ENCODE assay signal across 27 mouse cellular contexts in genomic region chr17:10806692-10807091, GRCm38 (mm10). TPM values are rescaled to one million over a fixed set of nuclear protein-coding genes. Genes with fewer than 3 reads are reported as not detected.
A peak's percentile ranks its signal among the peaks of the same experiment; 100 is the strongest.
DNase-seq lines count a peak whose midpoint lies in the region; ATAC-seq and TF ChIP-seq lines count a peak whose summit lies in the region.
"Had no signal": no experiment of that assay in that cellular context is flagged by ENCODE, and none has a peak within 500 bp of the region (broad histone marks: within the 10 kb centered on the region; RNA-seq: fewer than 3 reads in every experiment).

No protein-coding gene starts in this region.

- TF ChIP-seq CTCF in hindbrain, postnatal 0 days (IDR thresholded peaks at IDR 0.05; ENCODE audit: low read depth), result no peak
- TF ChIP-seq CTCF in midbrain, postnatal 0 days (IDR thresholded peaks at IDR 0.05), result no peak
- TF ChIP-seq CTCF in gastrocnemius, adult 2 months (IDR thresholded peaks at IDR 0.05), result no peak

- no peaks in the 10 kb centered on the region for H3K9me3 ChIP-seq in hindbrain, postnatal 0 days (ENCODE audit: low read length)
- no peaks in the 10 kb centered on the region for H3K9me3 ChIP-seq in hindbrain, embryonic 14.5 days (ENCODE audit: control insufficient read depth, low read length)
- H3K9me3 ChIP-seq in midbrain, postnatal 0 days (ENCODE audit: low read length), result no peaks in the 10 kb centered on the region
- no peaks in the 10 kb centered on the region for H3K9me3 ChIP-seq in midbrain, embryonic 10.5 days (replicated peaks)
- H3K9me3 ChIP-seq: embryonic facial prominence, embryonic 12.5 days; forebrain, embryonic 12.5 days; forebrain, embryonic 15.5 days; G1E; heart, embryonic 10.5 days; heart, embryonic 13.5 days; hindbrain, embryonic 15.5 days; intestine, embryonic 15.5 days had no signal

- no peak overlapping the region for H3K4me3 ChIP-seq in hindbrain, postnatal 0 days (ENCODE audit: low read length)
- no peak overlapping the region for H3K4me3 ChIP-seq in hindbrain, embryonic 14.5 days (replicated peaks; ENCODE audit: low read length)
- H3K4me3 ChIP-seq in midbrain, postnatal 0 days (ENCODE audit: low read depth, low read length), result no peak overlapping the region
- H3K4me3 ChIP-seq in midbrain, embryonic 10.5 days, result no peak overlapping the region
- H3K4me3 ChIP-seq in gastrocnemius, adult 2 months, result no peak overlapping the region
- H3K4me3 ChIP-seq: embryonic facial prominence, embryonic 12.5 days; erythroblast, embryonic 14.5 days; forebrain, embryonic 12.5 days; forebrain, embryonic 15.5 days; heart, adult 2 months; heart, embryonic 10.5 days; heart, embryonic 13.5 days; hindbrain, embryonic 15.5 days; intestine, embryonic 15.5 days had no signal

- no peak overlapping the region for H3K27ac ChIP-seq in hindbrain, postnatal 0 days
- no peak overlapping the region for H3K27ac ChIP-seq in hindbrain, embryonic 14.5 days
- no peak overlapping the region for H3K27ac ChIP-seq in midbrain, postnatal 0 days (ENCODE audit: low read depth, low read length)
- no peak overlapping the region for H3K27ac ChIP-seq in midbrain, embryonic 10.5 days (replicated peaks)
- H3K27ac ChIP-seq in gastrocnemius, adult 2 months, result no peak overlapping the region
- H3K27ac ChIP-seq: embryonic facial prominence, embryonic 12.5 days; forebrain, embryonic 12.5 days; heart, adult 2 months; heart, embryonic 10.5 days; heart, embryonic 13.5 days; hindbrain, embryonic 15.5 days; intestine, embryonic 15.5 days had no signal

- no peak overlapping the region for H3K4me2 ChIP-seq in hindbrain, postnatal 0 days (ENCODE audit: low read depth, low read length)
- no peak overlapping the region for H3K4me2 ChIP-seq in hindbrain, embryonic 14.5 days (replicated peaks)
- H3K4me2 ChIP-seq in midbrain, postnatal 0 days (ENCODE audit: low read depth, low read length, poor library complexity, severe bottlenecking), result no peak overlapping the region
- H3K4me2 ChIP-seq: embryonic facial prominence, embryonic 12.5 days; forebrain, embryonic 12.5 days; forebrain, embryonic 15.5 days; heart, embryonic 13.5 days; hindbrain, embryonic 15.5 days; intestine, embryonic 15.5 days had no signal

- no peaks in the 10 kb centered on the region for H3K36me3 ChIP-seq in hindbrain, postnatal 0 days (ENCODE audit: insufficient read depth, low read length)
- no peaks in the 10 kb centered on the region for H3K36me3 ChIP-seq in hindbrain, embryonic 14.5 days (replicated peaks; ENCODE audit: control insufficient read depth, insufficient read depth)
- H3K36me3 ChIP-seq in midbrain, postnatal 0 days (ENCODE audit: insufficient read depth, low read length), result no peaks in the 10 kb centered on the region
- no peaks in the 10 kb centered on the region for H3K36me3 ChIP-seq in midbrain, embryonic 10.5 days
- H3K36me3 ChIP-seq: embryonic facial prominence, embryonic 12.5 days; forebrain, embryonic 12.5 days; forebrain, embryonic 15.5 days; G1E; heart, embryonic 10.5 days; heart, embryonic 13.5 days; hindbrain, embryonic 15.5 days; intestine, embryonic 15.5 days had no signal

- H3K9ac ChIP-seq in hindbrain, postnatal 0 days (replicated peaks; ENCODE audit: low read length), result no peak overlapping the region
- H3K9ac ChIP-seq in hindbrain, embryonic 14.5 days, result no peak overlapping the region
- no peak overlapping the region for H3K9ac ChIP-seq in midbrain, postnatal 0 days (replicated peaks; ENCODE audit: low read length, poor library complexity, severe bottlenecking)
- H3K9ac ChIP-seq: embryonic facial prominence, embryonic 12.5 days; forebrain, embryonic 12.5 days; forebrain, embryonic 15.5 days; heart, embryonic 13.5 days; hindbrain, embryonic 15.5 days; intestine, embryonic 15.5 days had no signal

- no peak for ATAC-seq in hindbrain, postnatal 0 days
- ATAC-seq in hindbrain, embryonic 14.5 days (ENCODE audit: low FRiP score), result no peak
- no peak for ATAC-seq in midbrain, postnatal 0 days (ENCODE audit: low FRiP score)
- ATAC-seq in CD4-positive, CD25-positive, alpha-beta regulatory T cell, adult 4 months, result no peak
- ATAC-seq: intestine, embryonic 15.5 days; Patski had no signal

- H3K4me1 ChIP-seq in hindbrain, postnatal 0 days (ENCODE audit: insufficient read depth, low read length), result no peaks in the 10 kb centered on the region
- H3K4me1 ChIP-seq in hindbrain, embryonic 14.5 days (replicated peaks; ENCODE audit: control insufficient read depth, insufficient read depth, low read length), result no peaks in the 10 kb centered on the region
- no peaks in the 10 kb centered on the region for H3K4me1 ChIP-seq in midbrain, postnatal 0 days (ENCODE audit: insufficient read depth, low read length)
- no peaks in the 10 kb centered on the region for H3K4me1 ChIP-seq in midbrain, embryonic 10.5 days
- H3K4me1 ChIP-seq: embryonic facial prominence, embryonic 12.5 days; forebrain, embryonic 12.5 days; heart, embryonic 10.5 days; heart, embryonic 13.5 days; hindbrain, embryonic 15.5 days; intestine, embryonic 15.5 days had no signal

- H3K27me3 ChIP-seq in hindbrain, postnatal 0 days (ENCODE audit: insufficient read depth, low read length), result no peaks in the 10 kb centered on the region
- H3K27me3 ChIP-seq in hindbrain, embryonic 14.5 days (ENCODE audit: control insufficient read depth, insufficient read depth, low read length), result no peaks in the 10 kb centered on the region
- H3K27me3 ChIP-seq in midbrain, postnatal 0 days (ENCODE audit: insufficient read depth, low read length), result no peaks in the 10 kb centered on the region
- H3K27me3 ChIP-seq in midbrain, embryonic 10.5 days (ENCODE audit: low read depth, poor library complexity, severe bottlenecking), result no peaks in the 10 kb centered on the region
- H3K27me3 ChIP-seq: CH12.LX; embryonic facial prominence, embryonic 12.5 days; forebrain, embryonic 12.5 days; forebrain, embryonic 15.5 days; heart, embryonic 13.5 days; hindbrain, embryonic 15.5 days; intestine, embryonic 15.5 days had no signal

- DNase-seq in cerebellum, postnatal 10 days, result peak; percentile 82 to 85
- no peak for DNase-seq in cerebellum, adult 11 months
- DNase-seq in hindbrain, postnatal 0 days (ENCODE audit: low spot score), result peak; percentile 59
- DNase-seq in hindbrain, embryonic 14.5 days (ENCODE audit: low spot score), result no peak
- peak; percentile 54 for DNase-seq in midbrain, postnatal 0 days (ENCODE audit: low spot score)
- DNase-seq in midbrain, embryonic 10.5 days (ENCODE audit: low spot score), result no peak
- DNase-seq in gastrocnemius, adult 2 months, result no peak
- DNase-seq: adrenal gland, postnatal 10 days; adrenal gland, postnatal 36 days; gastrocnemius, postnatal 10 days; gastrocnemius, postnatal 36 days; heart, adult 2 months; heart, postnatal 14 days; heart, postnatal 4 days had no signal

- intact Hi-C loops in gastrocnemius, adult 2 months (cut with DNase I), result no loop called here

- 67% methylated on average over 4 of the region's 4 CpGs for WGBS in hindbrain, postnatal 0 days
- 71% methylated on average over 4 of the region's 4 CpGs for WGBS in hindbrain, embryonic 14.5 days
- WGBS in midbrain, postnatal 0 days, result 73% methylated on average over 4 of the region's 4 CpGs
- 82% methylated on average over 4 of the region's 4 CpGs for WGBS in midbrain, embryonic 10.5 days

RNA-seq across cellular contexts. Expression of gene Pacrg, which starts 33.4 kb away (rescaled TPM):
- total RNA-seq in hindbrain, postnatal 0 days (2014; rRNA removed), result 9.5 and 9.9 TPM in 2 replicates
- polyA plus RNA-seq in hindbrain, postnatal 0 days (2015; fragmentation: Nextera tagmentation; extraction: Ambion mirVana), result 26.1 and 30.2 TPM in 2 replicates
- 18.6 and 21.9 TPM in 2 replicates for polyA plus RNA-seq in hindbrain, embryonic 14.5 days (2014; fragmentation: Nextera tagmentation; extraction: Ambion mirVana)
- 8.8 and 14.6 TPM in 2 replicates for total RNA-seq in midbrain, postnatal 0 days (2014; rRNA removed)
- polyA plus RNA-seq in midbrain, postnatal 0 days (2015; fragmentation: Nextera tagmentation; extraction: Ambion mirVana), result 20.6 and 23.0 TPM in 2 replicates
- 2.7 and 3.4 TPM in 2 replicates for polyA plus RNA-seq in midbrain, embryonic 10.5 days (2016; fragmentation: Nextera tagmentation; extraction: Ambion mirVana)
- total RNA-seq in gastrocnemius, adult 2 months (2021), result 1 to 10 TPM; 1.4 to 2.2 TPM
- not detected for polyA plus RNA-seq in CD4-positive, CD25-positive, alpha-beta regulatory T cell, adult 4 months (2017; shearing (Covaris generic))
- total RNA-seq: CH12.LX; granulocyte monocyte progenitor cell, adult 5-6 weeks had no signal
- polyA plus RNA-seq: erythroblast, embryonic 14.5 days; G1E had no signal

RNA-seq across cellular contexts. Expression of gene Prkn, which starts 33.5 kb away (rescaled TPM):
- total RNA-seq in hindbrain, postnatal 0 days (2014; rRNA removed), result 8.1 and 10.7 TPM in 2 replicates
- polyA plus RNA-seq in hindbrain, postnatal 0 days (2015; fragmentation: Nextera tagmentation; extraction: Ambion mirVana), result 9.3 and 10.2 TPM in 2 replicates
- 4.0 and 4.4 TPM in 2 replicates for polyA plus RNA-seq in hindbrain, embryonic 14.5 days (2014; fragmentation: Nextera tagmentation; extraction: Ambion mirVana)
- total RNA-seq in midbrain, postnatal 0 days (2014; rRNA removed), result 7.8 and 9.4 TPM in 2 replicates
- 8.2 and 9.0 TPM in 2 replicates for polyA plus RNA-seq in midbrain, postnatal 0 days (2015; fragmentation: Nextera tagmentation; extraction: Ambion mirVana)
- polyA plus RNA-seq in midbrain, embryonic 10.5 days (2016; fragmentation: Nextera tagmentation; extraction: Ambion mirVana), result 0.68 and 1.2 TPM in 2 replicates
- total RNA-seq in gastrocnemius, adult 2 months (2021), result 10 to 100 TPM; 18.4 to 24.7 TPM
- polyA plus RNA-seq in CD4-positive, CD25-positive, alpha-beta regulatory T cell, adult 4 months (2017; shearing (Covaris generic)), result under 1 TPM in 1 of 2 experiments, not detected in 1; 0.32 TPM
- polyA plus RNA-seq: erythroblast, embryonic 14.5 days had no signal

Comparison
In these comparisons a context has a peak if more than half of its experiments do, and no peak if none do; other contexts are left out.
1. DNase-seq: peak in cerebellum, postnatal 10 days (2 of 2), hindbrain, postnatal 0 days (single experiment) and midbrain, postnatal 0 days (single experiment); none in cerebellum, adult 11 months (single experiment), hindbrain, embryonic 14.5 days (single experiment), midbrain, embryonic 10.5 days (single experiment) and gastrocnemius, adult 2 months (single experiment).